Mouse (Mus musculus) cortical plate, adult 2 months (tissue): ENCODE data around the gene Smug1.

ENCODE experiments used
- CTCF ChIP-seq: fragments of 200-500 bp; IDR thresholded peaks from 2 replicates; pipeline ENCODE4 v1.5.1; 2011; ENCODE audit warnings: mild to moderate bottlenecking, control low read depth, low read length; ENCODE audit not compliant: insufficient read depth; ENCODE audit errors: extremely low read depth
- POLR2A ChIP-seq: fragments of 200-500 bp; IDR thresholded peaks from 2 replicates; pipeline ENCODE4 v1.6.1; 2011; ENCODE audit warnings: mild to moderate bottlenecking, low read length, control low read depth; ENCODE audit not compliant: insufficient read depth; ENCODE audit errors: extremely low read depth

- TF ChIP-seq CTCF (no peak), POLR2A (no peak)
Observed at GRCm38 (mm10) chr15:103130729-103131128, 36.2 kb downstream of the Smug1 start.
